Mouse (Mus musculus) myocyte (in vitro differentiated cells): ENCODE data around the gene Sptbn4.

ENCODE experiments used
- POLR2A ChIP-seq: IDR thresholded peaks from one replicate; pipeline ENCODE4 v1.6.1; 2011; ENCODE audit warnings: low read depth, mild to moderate bottlenecking, control low read depth, moderate library complexity; ENCODE audit not compliant: insufficient read length
- TCF3 ChIP-seq: IDR thresholded peaks from one replicate; pipeline ENCODE4 v1.6.1; 2011; ENCODE audit warnings: low read depth, control low read depth; ENCODE audit not compliant: insufficient read length
- USF1 ChIP-seq: IDR thresholded peaks from one replicate; pipeline ENCODE4 v1.6.1; 2011; ENCODE audit warnings: low read depth, mild to moderate bottlenecking, control low read depth, moderate library complexity

- no peak for TF ChIP-seq POLR2A
- TF ChIP-seq USF1 = no peak
- no peak for TF ChIP-seq TCF3
Observed at GRCm38 (mm10) chr7:27475596-27475995, 28.1 kb upstream of the Sptbn4 start.
